Mouse (Mus musculus): Measurements from ENCODE around the gene Miox. TPM values are rescaled to one million over a fixed set of nuclear protein-coding genes. Genes with fewer than 3 reads are reported as not detected.

The Miox gene
- 0.17 TPM in 1 of 2 replicates, not detected in the other for polyA plus RNA-seq (2015; fragmentation: Nextera tagmentation; extraction: Ambion mirVana)

- Histone ChIP-seq H3K9me3 (ENCODE audit: control insufficient read depth, low read length) (no peaks in the 10 kb centered on the region), H3K4me1 (replicated peaks; ENCODE audit: control insufficient read depth, insufficient read depth) (no peaks in the 10 kb centered on the region), H3K36me3 (ENCODE audit: control insufficient read depth, insufficient read depth, low read length) (no peaks in the 10 kb centered on the region), H3K4me2 (replicated peaks; ENCODE audit: low read depth) (no peak within 1 kb of the TSS), H3K9ac (ENCODE audit: low read length) (no peak within 1 kb of the TSS), H3K27me3 (ENCODE audit: control insufficient read depth, insufficient read depth, low read length) (no peaks in the 10 kb centered on the region), H3K27ac (replicated peaks) (no peak within 1 kb of the TSS), H3K4me3 (ENCODE audit: low read depth, low read length) (no peak within 1 kb of the TSS)
- ATAC-seq (ENCODE audit: low FRiP score, low TSS enrichment) (no peak), DNase-seq (ENCODE audit: low spot score) (no peak)
- no peak for TF ChIP-seq CTCF (IDR thresholded peaks at IDR 0.05; ENCODE audit: low read depth)
- no peak for TF ChIP-seq EP300 (optimal IDR thresholded peaks at IDR 0.05)
- 82% methylated on average over 7 of the region's 7 CpGs for whole genome bisulfite sequencing
Observed at GRCm38 (mm10) chr15:89334271-89334670, at the start of gene Miox. Gene Miox (plus strand): TSS chr15:89334398.

GRCm38 (mm10) chr15:89285004-89285403, 49.2 kb upstream of the Miox start:
- no peak overlapping the region for H3K9ac ChIP-seq (ENCODE audit: low read length)
- H3K9me3 ChIP-seq (ENCODE audit: control insufficient read depth, low read length): no peaks in the 10 kb centered on the region
- no peak for DNase-seq (ENCODE audit: low spot score)
- no peak for ATAC-seq (ENCODE audit: low FRiP score, low TSS enrichment)
- H3K4me3 ChIP-seq (ENCODE audit: low read depth, low read length): no peak overlapping the region
- TF ChIP-seq CTCF (IDR thresholded peaks at IDR 0.05; ENCODE audit: low read depth) (no peak), EP300 (optimal IDR thresholded peaks at IDR 0.05) (no peak)
- H3K4me2 ChIP-seq (replicated peaks; ENCODE audit: low read depth): no peak overlapping the region
- H3K27me3 ChIP-seq (ENCODE audit: control insufficient read depth, insufficient read depth, low read length): no peaks in the 10 kb centered on the region
- no peak overlapping the region for H3K27ac ChIP-seq (replicated peaks)
- no peaks in the 10 kb centered on the region for H3K4me1 ChIP-seq (replicated peaks; ENCODE audit: control insufficient read depth, insufficient read depth)
- H3K36me3 ChIP-seq (ENCODE audit: control insufficient read depth, insufficient read depth, low read length): peaks cover 28% of the 10 kb centered on the region

GRCm38 (mm10) chr15:89285478-89285877, 48.7 kb upstream of the Miox start:
- H3K4me1 ChIP-seq (replicated peaks; ENCODE audit: control insufficient read depth, insufficient read depth): no peaks in the 10 kb centered on the region
- H3K4me3 ChIP-seq (ENCODE audit: low read depth, low read length): no peak overlapping the region
- no peak for TF ChIP-seq EP300 (optimal IDR thresholded peaks at IDR 0.05)
- TF ChIP-seq CTCF (IDR thresholded peaks at IDR 0.05; ENCODE audit: low read depth): no peak
- no peak overlapping the region for H3K27ac ChIP-seq (replicated peaks)
- DNase-seq (ENCODE audit: low spot score): no peak
- no peak for ATAC-seq (ENCODE audit: low FRiP score, low TSS enrichment)
- H3K9me3 ChIP-seq (ENCODE audit: control insufficient read depth, low read length): no peaks in the 10 kb centered on the region
- no peak overlapping the region for H3K9ac ChIP-seq (ENCODE audit: low read length)
- H3K36me3 ChIP-seq (ENCODE audit: control insufficient read depth, insufficient read depth, low read length): peaks cover 28% of the 10 kb centered on the region
- no peak overlapping the region for H3K4me2 ChIP-seq (replicated peaks; ENCODE audit: low read depth)
- no peaks in the 10 kb centered on the region for H3K27me3 ChIP-seq (ENCODE audit: control insufficient read depth, insufficient read depth, low read length)
- WGBS: 89% methylated on average over 5 of the region's 5 CpGs

GRCm38 (mm10) chr15:89286114-89286513, 48.1 kb upstream of the Miox start:
- Histone ChIP-seq H3K4me1 (replicated peaks; ENCODE audit: control insufficient read depth, insufficient read depth) (no peaks in the 10 kb centered on the region), H3K36me3 (ENCODE audit: control insufficient read depth, insufficient read depth, low read length) (peaks cover 26% of the 10 kb centered on the region), H3K4me3 (ENCODE audit: low read depth, low read length) (no peak overlapping the region), H3K4me2 (replicated peaks; ENCODE audit: low read depth) (no peak overlapping the region), H3K9ac (ENCODE audit: low read length) (no peak overlapping the region), H3K27ac (replicated peaks) (no peak overlapping the region), H3K9me3 (ENCODE audit: control insufficient read depth, low read length) (no peaks in the 10 kb centered on the region), H3K27me3 (ENCODE audit: control insufficient read depth, insufficient read depth, low read length) (no peaks in the 10 kb centered on the region)
- WGBS: 85% methylated on average over 7 of the region's 7 CpGs
- DNase-seq (ENCODE audit: low spot score) (no peak), ATAC-seq (ENCODE audit: low FRiP score, low TSS enrichment) (no peak)
- TF ChIP-seq EP300 (optimal IDR thresholded peaks at IDR 0.05) (no peak), CTCF (IDR thresholded peaks at IDR 0.05; ENCODE audit: low read depth) (no peak)

DNA sequence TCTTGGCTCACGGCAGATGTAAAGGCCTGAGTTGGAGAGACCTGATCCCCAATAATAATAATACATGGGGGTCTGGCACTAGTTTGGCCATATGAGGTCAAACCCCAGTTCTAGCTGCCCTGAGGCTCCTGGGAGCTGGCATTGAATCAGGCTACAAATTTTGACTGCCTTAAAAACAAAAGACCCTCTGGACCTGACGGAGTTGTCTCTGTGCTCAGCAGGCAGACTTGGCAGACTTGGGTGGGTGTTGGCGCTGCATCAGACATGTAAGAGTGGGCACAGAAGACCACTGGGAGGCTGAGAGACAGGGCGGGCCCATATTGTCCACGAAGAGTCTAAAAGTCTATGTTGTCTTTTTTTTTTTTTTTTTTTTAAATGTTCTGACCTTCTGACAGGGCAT, 47.6 kb upstream of the Miox start:
- H3K27ac ChIP-seq (replicated peaks): no peak overlapping the region
- no peaks in the 10 kb centered on the region for H3K4me1 ChIP-seq (replicated peaks; ENCODE audit: control insufficient read depth, insufficient read depth)
- H3K9me3 ChIP-seq (ENCODE audit: control insufficient read depth, low read length): no peaks in the 10 kb centered on the region
- DNase-seq (ENCODE audit: low spot score) (no peak), ATAC-seq (ENCODE audit: low FRiP score, low TSS enrichment) (no peak)
- no peaks in the 10 kb centered on the region for H3K27me3 ChIP-seq (ENCODE audit: control insufficient read depth, insufficient read depth, low read length)
- H3K36me3 ChIP-seq (ENCODE audit: control insufficient read depth, insufficient read depth, low read length): peaks cover 22% of the 10 kb centered on the region
- H3K9ac ChIP-seq (ENCODE audit: low read length): no peak overlapping the region
- no peak overlapping the region for H3K4me3 ChIP-seq (ENCODE audit: low read depth, low read length)
- no peak overlapping the region for H3K4me2 ChIP-seq (replicated peaks; ENCODE audit: low read depth)
- 84% methylated on average over 5 of the region's 5 CpGs for WGBS
- no peak for TF ChIP-seq CTCF (IDR thresholded peaks at IDR 0.05; ENCODE audit: low read depth)

GRCm38 (mm10) chr15:89288227-89288767, 45.9 kb upstream of the Miox start:
- H3K4me1 ChIP-seq (replicated peaks; ENCODE audit: control insufficient read depth, insufficient read depth): no peaks in the 10 kb centered on the region
- WGBS: 83% methylated on average over 23 of the region's 23 CpGs
- H3K4me3 ChIP-seq (ENCODE audit: low read depth, low read length): no peak overlapping the region
- ATAC-seq (ENCODE audit: low FRiP score, low TSS enrichment): peak; percentile 9; the same call in 1 of the 2 replicates
- no peak overlapping the region for H3K4me2 ChIP-seq (replicated peaks; ENCODE audit: low read depth)
- peaks cover 18% of the 10 kb centered on the region for H3K36me3 ChIP-seq (ENCODE audit: control insufficient read depth, insufficient read depth, low read length)
- H3K9me3 ChIP-seq (ENCODE audit: control insufficient read depth, low read length): no peaks in the 10 kb centered on the region
- DNase-seq (ENCODE audit: low spot score): no peak
- H3K9ac ChIP-seq (ENCODE audit: low read length): no peak overlapping the region
- TF ChIP-seq CTCF (IDR thresholded peaks at IDR 0.05; ENCODE audit: low read depth) (no peak), EP300 (optimal IDR thresholded peaks at IDR 0.05) (no peak)
- H3K27ac ChIP-seq (replicated peaks): no peak overlapping the region
- no peaks in the 10 kb centered on the region for H3K27me3 ChIP-seq (ENCODE audit: control insufficient read depth, insufficient read depth, low read length)
